Mouse (Mus musculus) erythroblast, embryonic 14.5 days (primary cell): Measurements from ENCODE around the gene Ift81.

Source experiments
- GATA1 ChIP-seq: IDR thresholded peaks from 2 replicates; pipeline ENCODE4 v1.6.1; 2012; ENCODE audit warnings: low read length, inconsistent platforms, mixed read lengths
- TAL1 ChIP-seq: IDR thresholded peaks from 3 replicates; pipeline ENCODE4 v1.6.1; 2012; ENCODE audit warnings: low read length, inconsistent platforms, mixed read lengths

DNA sequence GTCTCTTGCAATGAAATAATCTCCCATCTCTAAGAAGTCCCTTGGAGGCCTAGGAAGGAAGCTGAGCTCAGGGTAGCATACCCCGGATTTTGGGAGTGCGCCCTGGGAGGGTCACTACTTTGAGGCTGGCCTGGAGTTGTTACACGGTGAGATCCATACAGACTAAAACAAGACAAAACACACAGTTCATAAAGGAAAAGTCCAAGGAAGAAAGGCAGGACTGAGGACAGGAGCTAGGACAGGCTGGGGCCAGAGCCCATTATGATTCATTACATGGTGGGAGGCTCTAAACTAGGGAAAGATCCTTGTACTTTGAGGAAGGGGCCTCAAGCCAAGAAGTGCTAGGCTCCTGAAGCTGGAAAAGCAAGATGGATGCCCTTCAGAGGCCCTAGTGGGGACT, 85.7 kb downstream of the Ift81 start:
- TF ChIP-seq TAL1 (no peak), GATA1 (no peak)
